Mouse (Mus musculus) cortical plate, adult 2 months (tissue): ENCODE data around the gene Cep63.

Source experiments
- CTCF ChIP-seq: fragments of 200-500 bp; IDR thresholded peaks from 2 replicates; pipeline ENCODE4 v1.5.1; 2011; ENCODE audit warnings: mild to moderate bottlenecking, control low read depth, low read length; ENCODE audit not compliant: insufficient read depth; ENCODE audit errors: extremely low read depth
- POLR2A ChIP-seq: fragments of 200-500 bp; IDR thresholded peaks from 2 replicates; pipeline ENCODE4 v1.6.1; 2011; ENCODE audit warnings: mild to moderate bottlenecking, low read length, control low read depth; ENCODE audit not compliant: insufficient read depth; ENCODE audit errors: extremely low read depth

DNA sequence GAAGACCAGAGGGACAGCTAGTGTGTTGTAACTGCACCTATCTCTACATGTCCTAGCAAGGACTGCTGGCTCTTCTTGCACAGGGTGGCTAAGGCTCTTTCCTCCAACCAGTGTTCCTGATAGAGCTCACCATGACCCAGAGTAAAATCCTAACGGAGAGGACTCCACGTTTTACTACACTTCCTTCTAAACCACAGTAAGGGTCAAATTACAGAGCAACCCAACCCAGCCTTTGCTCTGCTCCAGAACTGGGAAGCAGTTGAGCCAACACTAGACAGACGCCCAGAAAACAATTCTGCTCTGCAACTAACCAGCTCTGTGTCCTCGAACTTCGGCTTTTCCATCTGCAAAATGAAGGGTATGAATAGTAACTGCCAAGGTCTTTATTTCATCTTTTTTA, 4.9 kb downstream of the Cep63 start:
- no peak for TF ChIP-seq CTCF
- TF ChIP-seq POLR2A, result no peak
